Mouse (Mus musculus) heart, postnatal 0 days (tissue): ENCODE results near the gene Poldip3. TPM values are rescaled to one million over a fixed set of nuclear protein-coding genes. Genes with fewer than 3 reads are reported as not detected.
A peak's percentile ranks its signal among the peaks of the same experiment; 100 is the strongest.

Experiments
- ATAC-seq: fragments of 200-750 bp; cut with Nextera tagmentation; 2 replicates; pipeline ENCODE4 v1.8.0; 2017; ENCODE audit warnings: low read depth, moderate number of reproducible peaks, moderate library complexity; ENCODE audit not compliant: insufficient read depth
- DNase-seq: peaks from one replicate; pipeline ENCODE4 v3.0.0-alpha.2; 2016; ENCODE audit warnings: low spot score
- H3K27ac ChIP-seq: fragments of 300-500 bp; sonication (generic); 2 replicates; pipeline ENCODE4 v1.5.1; 2014; ENCODE audit warnings: low read depth, mild to moderate bottlenecking
- H3K27me3 ChIP-seq: fragments of 300-500 bp; sonication (generic); 2 replicates; pipeline ENCODE4 v1.6.1; 2014; ENCODE audit warnings: low read length, mixed read lengths; ENCODE audit not compliant: control insufficient read depth, insufficient read depth
- H3K36me3 ChIP-seq: fragments of 300-500 bp; sonication (generic); replicated peaks from 2 replicates; pipeline ENCODE4 v1.6.1; 2014; ENCODE audit warnings: low read length, mixed read lengths; ENCODE audit not compliant: control insufficient read depth, insufficient read depth
- H3K4me1 ChIP-seq: fragments of 300-500 bp; sonication (generic); 2 replicates; pipeline ENCODE4 v1.6.1; 2014; ENCODE audit warnings: antibody characterized with exemption; ENCODE audit not compliant: control insufficient read depth, insufficient read depth
- H3K4me2 ChIP-seq: fragments of 300-500 bp; sonication (generic); 2 replicates; pipeline ENCODE4 v1.6.1; 2014; ENCODE audit warnings: low read depth, mild to moderate bottlenecking, low read length, moderate library complexity
- H3K4me3 ChIP-seq: fragments of 300-500 bp; sonication (generic); 2 replicates; pipeline ENCODE4 v1.5.1; 2014; ENCODE audit warnings: low read depth, low read length
- H3K9ac ChIP-seq: fragments of 300-500 bp; sonication (generic); replicated peaks from 2 replicates; pipeline ENCODE4 v1.6.1; 2014; ENCODE audit warnings: low read depth, low read length, mixed read lengths
- H3K9me3 ChIP-seq: fragments of 300-500 bp; sonication (generic); replicated peaks from 2 replicates; pipeline ENCODE4 v1.6.1; 2016; ENCODE audit warnings: low read length; ENCODE audit not compliant: control insufficient read depth
- CTCF ChIP-seq: IDR thresholded peaks from 2 replicates; pipeline ENCODE4 v1.5.1; 2016; ENCODE audit warnings: antibody characterized with exemption, control low read depth, low read depth
- EP300 ChIP-seq: IDR thresholded peaks from 2 replicates; pipeline ENCODE4 v1.6.1; 2016; ENCODE audit warnings: antibody characterized with exemption, low read depth
- WGBS: fragments of 180-500 bp; shearing (Covaris S2); extraction: QIAGEN DNeasy Blood & Tissue Kit; methylation state at CpG from one replicate; pipeline ENCODE4 v1.1.7; 2014; 5-methylcytosine and 5-hydroxymethylcytosine counted together
- polyA plus RNA-seq: library from polyadenylated mRNA; unstranded; fragments of >200 nt; fragmentation: Nextera tagmentation; extraction: Ambion mirVana; gene quantifications from 2 replicates; pipeline ENCODE4 v1.2.1, GENCODE M21; 2015
- total RNA-seq: library from RNA; depleted of rRNA; stranded (reverse); fragments of >200 nt; gene quantifications from 2 replicates; pipeline ENCODE4 v1.2.3, GENCODE M21; 2014; ENCODE audit warnings: low replicate concordance

Poldip3 gene
- total and polyA plus RNA-seq, 2 experiments from 2014 or later = 38.3 to 63.6 TPM

DNA sequence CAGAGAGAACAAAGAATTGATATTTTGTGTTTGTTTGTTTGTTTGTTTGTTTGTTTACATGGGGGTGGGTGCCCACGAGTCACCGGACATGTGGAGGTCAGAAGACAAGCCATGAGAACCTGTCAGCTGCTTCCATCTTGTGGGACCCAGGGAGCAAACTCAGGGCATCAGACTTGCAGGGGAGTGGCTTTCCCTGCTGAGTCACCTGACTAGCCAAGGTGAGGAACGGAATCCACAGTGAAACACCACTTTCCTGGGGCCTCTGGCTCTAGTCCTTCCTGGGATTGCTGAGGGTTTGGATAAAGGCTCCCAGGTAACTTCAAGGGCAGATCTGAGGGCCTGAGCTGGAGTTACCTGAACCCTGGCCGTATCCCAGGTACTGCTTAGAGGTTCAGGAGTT is 27.5 kb upstream of the Poldip3 start:
- Histone ChIP-seq H3K4me1 (no peaks in the 10 kb centered on the region; the same call in 1 of the 2 replicates), H3K4me2 (no peak overlapping the region), H3K9me3 (no peaks in the 10 kb centered on the region), H3K27ac (no peak overlapping the region), H3K9ac (no peak overlapping the region), H3K36me3 (no peaks in the 10 kb centered on the region), H3K27me3 (no peaks in the 10 kb centered on the region), H3K4me3 (no peak overlapping the region)
- ATAC-seq (no peak), DNase-seq (no peak)
- no peak for TF ChIP-seq CTCF
- no peak for TF ChIP-seq EP300
- WGBS = 70% methylated on average over 4 of the region's 4 CpGs

DNA sequence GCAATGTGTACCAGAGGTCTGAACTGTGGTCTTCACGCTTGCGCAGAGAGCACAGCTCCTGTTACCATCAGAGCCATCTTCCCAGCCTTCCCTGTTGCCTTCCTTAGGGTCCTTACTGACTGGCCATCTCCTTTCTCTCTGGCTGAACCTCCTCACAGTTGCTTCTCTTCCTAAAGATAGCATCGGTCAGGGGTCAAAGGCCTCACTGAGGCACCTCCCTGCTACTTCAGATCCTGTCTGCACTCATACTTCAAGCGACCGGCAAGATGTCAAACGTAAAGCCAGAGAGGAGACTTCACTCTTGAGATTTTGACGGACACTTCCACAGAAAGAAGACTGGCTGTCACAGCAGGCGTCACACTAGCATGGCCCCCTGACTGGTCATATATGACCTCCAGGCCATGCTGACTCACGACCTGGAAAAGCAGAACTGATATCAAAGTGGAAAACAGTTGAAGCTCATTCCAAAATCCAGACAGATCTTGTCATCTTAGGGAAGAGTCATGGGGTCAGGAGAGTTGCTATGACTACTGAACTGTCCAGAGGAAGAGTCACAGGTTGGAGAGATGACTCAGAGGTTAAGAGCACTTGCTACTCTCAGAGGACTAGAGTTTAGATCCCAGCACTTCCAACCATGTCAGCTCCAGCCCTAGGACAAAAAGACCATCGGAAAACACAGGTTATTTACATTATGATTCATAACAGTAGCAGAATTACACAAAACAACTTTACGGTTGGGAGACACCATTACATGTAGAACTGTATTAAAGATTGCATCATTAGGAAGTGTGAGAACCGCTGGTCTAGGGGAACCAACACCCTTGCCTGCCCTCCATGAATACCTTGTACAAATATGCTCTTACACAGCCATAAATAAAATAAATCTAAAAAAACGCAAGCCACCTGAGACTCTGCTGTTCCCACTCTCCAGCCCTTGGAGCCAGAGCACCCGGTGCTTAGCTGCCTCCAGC is 25.0 kb upstream of the Poldip3 start:
- ATAC-seq (no peak), DNase-seq (no peak)
- Histone ChIP-seq H3K9me3 (no peaks in the 10 kb centered on the region), H3K36me3 (no peaks in the 10 kb centered on the region), H3K4me1 (peaks cover 16% of the 10 kb centered on the region), H3K27me3 (no peaks in the 10 kb centered on the region), H3K4me3 (no peak overlapping the region), H3K9ac (no peak overlapping the region), H3K27ac (no peak overlapping the region), H3K4me2 (no peak overlapping the region)
- no peak for TF ChIP-seq CTCF
- TF ChIP-seq EP300 = no peak
- WGBS = 76% methylated on average over 14 of the region's 14 CpGs

- peaks cover 16% of the 10 kb centered on the region for H3K4me1 ChIP-seq
- H3K9me3 ChIP-seq = no peaks in the 10 kb centered on the region
- H3K4me3 ChIP-seq = peak within 1 kb of the TSS; percentile 76
- ATAC-seq (peak; percentile 40), DNase-seq (no peak)
- peak within 1 kb of the TSS; percentile 77 for H3K9ac ChIP-seq
- H3K4me2 ChIP-seq = peak within 1 kb of the TSS; percentile 93
- TF ChIP-seq CTCF = no peak
- no peak; the same call in 1 of the 2 replicates for TF ChIP-seq EP300
- H3K27ac ChIP-seq = peak within 1 kb of the TSS; percentile 88
- 32% methylated on average over 26 of the region's 28 CpGs for WGBS
- H3K27me3 ChIP-seq = no peaks in the 10 kb centered on the region
- no peaks in the 10 kb centered on the region for H3K36me3 ChIP-seq
These were observed 23.6 kb upstream of the Poldip3 start, which contains the start of gene Cyb5r3 for GRCm38 (mm10) chr15:83172492-83173429. Gene Cyb5r3, minus strand, starts transcription at chr15:83172592.

GRCm38 (mm10) chr15:83171712-83172481 is 22.7 kb upstream of the Poldip3 start:
- under 1% methylated on average over 67 of the region's 67 CpGs for WGBS
- H3K9ac ChIP-seq = peak overlapping the region; percentile 77
- peak overlapping the region; percentile 76 for H3K4me3 ChIP-seq
- H3K4me1 ChIP-seq = peaks cover 20% of the 10 kb centered on the region
- H3K27ac ChIP-seq = peak overlapping the region; percentile 88
- peak; percentile 97 for ATAC-seq
- no peaks in the 10 kb centered on the region for H3K27me3 ChIP-seq
- peak; percentile 39 for TF ChIP-seq CTCF
- TF ChIP-seq EP300 = no peak; the same call in 1 of the 2 replicates
- DNase-seq = peak; percentile 97
- H3K4me2 ChIP-seq = peak overlapping the region; percentile 93
- H3K36me3 ChIP-seq = no peaks in the 10 kb centered on the region
- no peaks in the 10 kb centered on the region for H3K9me3 ChIP-seq
